In genomic region chr5:140701661-140702060, GRCm38 (mm10) we compare ENCODE assay signal across 8 mouse cellular contexts. TPM values are rescaled to one million over a fixed set of nuclear protein-coding genes. Genes with fewer than 3 reads are reported as not detected.
A peak's percentile ranks its signal among the peaks of the same experiment; 100 is the strongest.
DNase-seq lines count a peak whose midpoint lies in the region; ATAC-seq and TF ChIP-seq lines count a peak whose summit lies in the region.

No protein-coding gene starts in this region.

- no peak for TF ChIP-seq CTCF in bone marrow macrophage, adult 2 months (IDR thresholded peaks at IDR 0.05; ENCODE audit: low read depth, low read length)

- intact Hi-C loops in left cerebral cortex, postnatal 4 days (cut with DNase I): no loop called here
- intact Hi-C loops in left cerebral cortex, postnatal 25 days (cut with DNase I): no loop called here

- no peaks in the 10 kb centered on the region for H3K9me3 ChIP-seq in hindbrain, embryonic 12.5 days (replicated peaks)

- peak overlapping the region; percentile 94 for H3K4me3 ChIP-seq in bone marrow macrophage, adult 2 months (ENCODE audit: insufficient read depth, low read length)
- peak overlapping the region; percentile 79 for H3K4me3 ChIP-seq in hindbrain, embryonic 12.5 days
- H3K4me3 ChIP-seq in macrophage (ENCODE audit: inconsistent target): peak overlapping the region; percentile 54

- peak overlapping the region; percentile 45 for H3K27ac ChIP-seq in bone marrow macrophage, adult 2 months (ENCODE audit: insufficient read depth, low read depth, low read length)
- H3K27ac ChIP-seq in hindbrain, embryonic 12.5 days: peak overlapping the region; percentile 86
- H3K27ac ChIP-seq in macrophage: no peak overlapping the region

- peaks cover 14% of the 10 kb centered on the region for H3K36me3 ChIP-seq in hindbrain, embryonic 12.5 days
- H3K36me3 ChIP-seq in macrophage (ENCODE audit: inconsistent target): peaks cover 14% of the 10 kb centered on the region

- H3K4me1 ChIP-seq in bone marrow macrophage, adult 2 months (ENCODE audit: control insufficient read depth, insufficient read depth, low read length): peaks cover 16% of the 10 kb centered on the region
- H3K4me1 ChIP-seq in hindbrain, embryonic 12.5 days: peaks cover 41% of the 10 kb centered on the region

- H3K9ac ChIP-seq in hindbrain, embryonic 12.5 days: peak overlapping the region; percentile 86

- TF ChIP-seq POLR2A in bone marrow macrophage, adult 2 months (IDR thresholded peaks at IDR 0.05; ENCODE audit: borderline replicate concordance, low read depth, low read length): no peak

- peaks cover 11% of the 10 kb centered on the region; the same call in 1 of the 2 replicates for H3K79me2 ChIP-seq in macrophage (ENCODE audit: inconsistent target)

- no peaks in the 10 kb centered on the region for H3K27me3 ChIP-seq in hindbrain, embryonic 12.5 days

- peak overlapping the region; percentile 83 for H3K4me2 ChIP-seq in hindbrain, embryonic 12.5 days (replicated peaks)

- 1% methylated on average over 25 of the region's 25 CpGs for WGBS in hindbrain, embryonic 12.5 days
- under 1% methylated on average over 25 of the region's 25 CpGs for WGBS in macrophage (ENCODE audit: missing documents)

- ATAC-seq in hindbrain, embryonic 12.5 days (ENCODE audit: low FRiP score): peak; percentile 14

- DNase-seq in left cerebral cortex, postnatal 4 days: peak; percentile 34
- no peak for DNase-seq in left cerebral cortex, postnatal 25 days (ENCODE audit: low spot score in 2 of 2)
- DNase-seq in adrenal gland, postnatal 36 days: no peak
- DNase-seq in urinary bladder, adult 2 months (ENCODE audit: low spot score): no peak
- no peak for DNase-seq in ovary, adult 18-20 months (ENCODE audit: low spot score)

RNA-seq across cellular contexts. Expression of gene Iqce, which starts 0.5 kb away (rescaled TPM):
- total RNA-seq in left cerebral cortex, postnatal 4 days (2021): 10 to 100 TPM; 70.1 to 75.6 TPM
- 10 to 100 TPM; 43.4 to 50.4 TPM for total RNA-seq in left cerebral cortex, postnatal 25 days (2021)
- 28.7 and 38.3 TPM in 2 replicates for polyA plus RNA-seq in bone marrow macrophage, adult 2 months (2012; ENCODE audit: insufficient read depth, insufficient read length, missing spikeins)
- polyA plus RNA-seq in hindbrain, embryonic 12.5 days (2016; fragmentation: Nextera tagmentation; extraction: Ambion mirVana): 31.3 and 31.7 TPM in 2 replicates
- 100 to 1,000 TPM in 9 of 26 experiments, 10 to 100 TPM in 16, 1 to 10 TPM in 1; 9.7 to 159 (median 85.7) TPM for total RNA-seq in macrophage (2018; cell fraction: chromatin; rRNA removed)
- total RNA-seq in macrophage (2018; cell fraction: cytosol; rRNA removed): 10 to 100 TPM in 23 of 26 experiments, 1 to 10 TPM in 3; 9.0 to 19.4 (median 14.4) TPM
- total RNA-seq in macrophage (2018; cell fraction: nucleus; rRNA removed): 10 to 100 TPM in 22 of 26 experiments, 1 to 10 TPM in 4; 6.2 to 80.3 (median 37.4) TPM
- 11.4 to 17.2 TPM (median 12.2 TPM) in 3 replicates for polyA plus RNA-seq in macrophage (2018)
- 10 to 100 TPM; 18.6 to 19.7 TPM for total RNA-seq in adrenal gland, postnatal 36 days (2021)
- 21.0 and 24.3 TPM in 2 replicates for polyA plus RNA-seq in urinary bladder, adult 2 months (2012; rRNA removed)

RNA-seq across cellular contexts. Expression of gene Brat1, which starts 3.1 kb away (rescaled TPM):
- 10 to 100 TPM; 28.8 to 29.4 TPM for total RNA-seq in left cerebral cortex, postnatal 4 days (2021)
- total RNA-seq in left cerebral cortex, postnatal 25 days (2021): 10 to 100 TPM; 20.5 to 22.4 TPM
- 13.5 and 14.5 TPM in 2 replicates for polyA plus RNA-seq in bone marrow macrophage, adult 2 months (2012; ENCODE audit: insufficient read depth, insufficient read length, missing spikeins)
- 22.8 and 25.7 TPM in 2 replicates for polyA plus RNA-seq in hindbrain, embryonic 12.5 days (2016; fragmentation: Nextera tagmentation; extraction: Ambion mirVana)
- total RNA-seq in macrophage (2018; cell fraction: chromatin; rRNA removed): 10 to 100 TPM in 17 of 26 experiments, 1 to 10 TPM in 9; 3.5 to 33.9 (median 16.1) TPM
- total RNA-seq in macrophage (2018; cell fraction: cytosol; rRNA removed): 10 to 100 TPM in 15 of 26 experiments, 1 to 10 TPM in 11; 3.5 to 13.9 (median 10.4) TPM
- total RNA-seq in macrophage (2018; cell fraction: nucleus; rRNA removed): 10 to 100 TPM in 15 of 26 experiments, 1 to 10 TPM in 11; 5.1 to 27.5 (median 13.2) TPM
- polyA plus RNA-seq in macrophage (2018): 5.1 to 13.0 TPM (median 10.3 TPM) in 3 replicates
- 10 to 100 TPM; 16.4 to 25.6 TPM for total RNA-seq in adrenal gland, postnatal 36 days (2021)
- 14.5 and 14.8 TPM in 2 replicates for polyA plus RNA-seq in urinary bladder, adult 2 months (2012; rRNA removed)

RNA-seq across cellular contexts. Expression of gene Amz1, which starts 22.3 kb away (rescaled TPM):
- 10 to 100 TPM; 19.3 to 26.0 TPM for total RNA-seq in left cerebral cortex, postnatal 4 days (2021)
- 10 to 100 TPM; 16.0 to 18.0 TPM for total RNA-seq in left cerebral cortex, postnatal 25 days (2021)
- polyA plus RNA-seq in bone marrow macrophage, adult 2 months (2012; ENCODE audit: insufficient read depth, insufficient read length, missing spikeins): 23.4 and 27.0 TPM in 2 replicates
- 1.8 and 2.1 TPM in 2 replicates for polyA plus RNA-seq in hindbrain, embryonic 12.5 days (2016; fragmentation: Nextera tagmentation; extraction: Ambion mirVana)
- total RNA-seq in macrophage (2018; cell fraction: chromatin; rRNA removed): 100 to 1,000 TPM in 3 of 26 experiments, 10 to 100 TPM in 18, 1 to 10 TPM in 5; 7.1 to 116 (median 24.0) TPM
- 10 to 100 TPM in 13 of 26 experiments, 1 to 10 TPM in 13; 2.6 to 36.5 (median 11.7) TPM for total RNA-seq in macrophage (2018; cell fraction: cytosol; rRNA removed)
- 100 to 1,000 TPM in 2 of 26 experiments, 10 to 100 TPM in 18, 1 to 10 TPM in 6; 5.8 to 126 (median 25.2) TPM for total RNA-seq in macrophage (2018; cell fraction: nucleus; rRNA removed)
- 10.9 to 24.7 TPM (median 13.4 TPM) in 3 replicates for polyA plus RNA-seq in macrophage (2018)
- under 1 TPM; 0.50 to 0.66 TPM for total RNA-seq in adrenal gland, postnatal 36 days (2021)
- 1.2 TPM in 2 replicates for polyA plus RNA-seq in urinary bladder, adult 2 months (2012; rRNA removed)

RNA-seq across cellular contexts. Expression of gene Ttyh3, which starts 52.8 kb away (rescaled TPM):
- 100 to 1,000 TPM; 382 to 395 TPM for total RNA-seq in left cerebral cortex, postnatal 4 days (2021)
- total RNA-seq in left cerebral cortex, postnatal 25 days (2021): 100 to 1,000 TPM; 272 to 289 TPM
- 73.6 and 91.5 TPM in 2 replicates for polyA plus RNA-seq in bone marrow macrophage, adult 2 months (2012; ENCODE audit: insufficient read depth, insufficient read length, missing spikeins)
- 83.7 and 98.3 TPM in 2 replicates for polyA plus RNA-seq in hindbrain, embryonic 12.5 days (2016; fragmentation: Nextera tagmentation; extraction: Ambion mirVana)
- 100 to 1,000 TPM in 5 of 26 experiments, 10 to 100 TPM in 21; 14.6 to 140 (median 53.0) TPM for total RNA-seq in macrophage (2018; cell fraction: chromatin; rRNA removed)
- 100 to 1,000 TPM in 7 of 26 experiments, 10 to 100 TPM in 19; 44.2 to 125 (median 76.8) TPM for total RNA-seq in macrophage (2018; cell fraction: cytosol; rRNA removed)
- 100 to 1,000 TPM in 8 of 26 experiments, 10 to 100 TPM in 18; 43.1 to 131 (median 86.6) TPM for total RNA-seq in macrophage (2018; cell fraction: nucleus; rRNA removed)
- polyA plus RNA-seq in macrophage (2018): 40.4 to 80.7 TPM (median 48.0 TPM) in 3 replicates
- 100 to 1,000 TPM in 1 of 2 experiments, 10 to 100 TPM in 1; 42.4 to 108 TPM for total RNA-seq in adrenal gland, postnatal 36 days (2021)
- polyA plus RNA-seq in urinary bladder, adult 2 months (2012; rRNA removed): 11.7 and 24.4 TPM in 2 replicates
